Mouse (Mus musculus) ES-E14 (cell line): ENCODE results near the gene Faap20.

ENCODE experiments used
- CHD2 ChIP-seq: IDR thresholded peaks from 2 replicates; pipeline ENCODE4 v1.6.1; 2014; ENCODE audit warnings: mild to moderate bottlenecking, low read depth, low read length, inconsistent platforms
- HCFC1 ChIP-seq: IDR thresholded peaks from 2 replicates; pipeline ENCODE4 v1.6.1; 2012; ENCODE audit warnings: low read length, inconsistent platforms, borderline replicate concordance; ENCODE audit not compliant: insufficient read depth
- MAFK ChIP-seq: IDR thresholded peaks from 2 replicates; pipeline ENCODE4 v1.6.1; 2014; ENCODE audit warnings: mild to moderate bottlenecking, low read depth, low read length, inconsistent platforms; ENCODE audit not compliant: insufficient read depth
- ZC3H11A ChIP-seq: IDR thresholded peaks from 2 replicates; pipeline ENCODE4 v1.6.1; 2012; ENCODE audit warnings: low read depth, mild to moderate bottlenecking, inconsistent platforms, low read length, borderline replicate concordance

DNA sequence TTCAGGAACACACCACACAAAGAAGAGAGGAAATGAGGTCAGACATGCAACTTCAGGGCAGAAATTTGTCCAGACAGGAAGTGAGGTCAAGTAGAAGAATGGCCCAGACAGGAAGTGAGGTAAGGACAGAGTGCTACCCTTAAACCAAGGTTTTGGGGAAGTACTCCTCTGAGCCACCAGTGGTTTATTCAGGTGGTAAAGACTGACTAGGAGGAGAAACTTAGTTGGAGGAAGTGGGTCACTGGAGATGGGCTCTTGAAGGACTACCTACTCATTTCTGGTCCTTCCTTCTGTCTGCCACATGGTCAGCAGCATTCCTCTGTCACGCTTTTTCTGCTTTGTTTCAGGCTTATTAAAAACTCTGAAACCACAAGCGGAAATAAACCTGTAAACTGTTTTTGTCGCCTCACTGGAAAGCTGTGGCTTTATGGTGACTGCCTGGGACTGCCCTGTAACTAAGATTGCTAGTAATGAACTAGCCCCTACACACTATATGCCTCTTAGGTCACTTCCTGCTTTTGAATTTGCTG lies 48.7 kb upstream of the Faap20 start:
- TF ChIP-seq CHD2: no peak
- no peak for TF ChIP-seq HCFC1
- no peak for TF ChIP-seq MAFK
- TF ChIP-seq ZC3H11A: no peak
